Mouse (Mus musculus) megakaryocyte, embryonic 14.5 days (primary cell): ENCODE results near the gene Gtse1.

Experiments used
- FLI1 ChIP-seq: IDR thresholded peaks from 2 replicates; pipeline ENCODE4 v1.6.1; 2012; ENCODE audit warnings: low read length, inconsistent platforms, mixed read lengths
- GATA1 ChIP-seq: IDR thresholded peaks from 3 replicates; pipeline ENCODE4 v1.6.1; 2012; ENCODE audit warnings: mixed read lengths, low read length, inconsistent platforms, borderline replicate concordance

GRCm38 (mm10) chr15:85909931-85910330 is 50.4 kb downstream of the Gtse1 start:
- TF ChIP-seq GATA1 (no peak), FLI1 (no peak)
